Mouse (Mus musculus) kidney, adult 2 months (tissue): ENCODE measurements at regions not wholly inside any gene's neighbourhood (a gene's known extent, or its start where the extent isn't known, plus 50 kb on each side); places are given as distances from the start of the nearest gene placed in this dataset.

Source experiments
- DNase-seq: peaks from one replicate; pipeline ENCODE4 v3.0.0; 2021
- H3K27ac ChIP-seq: fragments of 200-500 bp; 2 replicates; pipeline ENCODE4 v1.5.1; 2012; ENCODE audit warnings: low read depth, low read length, control low read depth, inconsistent platforms; ENCODE audit not compliant: insufficient read depth
- H3K27me3 ChIP-seq: fragments of 200-500 bp; replicated peaks from 2 replicates; pipeline ENCODE4 v1.6.1; 2012; ENCODE audit warnings: mild to moderate bottlenecking, moderate library complexity, low read length, inconsistent platforms; ENCODE audit not compliant: control insufficient read depth, insufficient read depth
- H3K36me3 ChIP-seq: fragments of 200-500 bp; 2 replicates; pipeline ENCODE4 v1.6.1; 2012; ENCODE audit warnings: mild to moderate bottlenecking, moderate library complexity, low read length, inconsistent platforms; ENCODE audit not compliant: control insufficient read depth, insufficient read depth
- H3K4me1 ChIP-seq: fragments of 200-500 bp; 2 replicates; pipeline ENCODE4 v1.6.1; 2011; ENCODE audit warnings: low read length; ENCODE audit not compliant: control insufficient read depth, insufficient read depth
- H3K4me3 ChIP-seq: fragments of 200-500 bp; 2 replicates; pipeline ENCODE4 v1.5.1; 2011; ENCODE audit warnings: mild to moderate bottlenecking, low read depth, low read length, control low read depth; ENCODE audit not compliant: insufficient read depth
- CTCF ChIP-seq: fragments of 200-500 bp; conservative IDR thresholded peaks from 2 replicates; pipeline ENCODE4 v1.5.1; 2011; ENCODE audit warnings: low read depth, mild to moderate bottlenecking, control low read depth, low read length, moderate library complexity, mixed read lengths; ENCODE audit not compliant: insufficient read depth, insufficient read length
- POLR2A ChIP-seq: fragments of 200-500 bp; IDR thresholded peaks from one replicate; pipeline ENCODE4 v1.6.1; 2011; ENCODE audit warnings: low read depth, low read length, control low read depth
- WGBS: fragments of 180-500 bp; shearing (Covaris S2); methylation state at CpG from one replicate; pipeline ENCODE4 v1.1.7; 2018; 5-methylcytosine and 5-hydroxymethylcytosine counted together

DNA sequence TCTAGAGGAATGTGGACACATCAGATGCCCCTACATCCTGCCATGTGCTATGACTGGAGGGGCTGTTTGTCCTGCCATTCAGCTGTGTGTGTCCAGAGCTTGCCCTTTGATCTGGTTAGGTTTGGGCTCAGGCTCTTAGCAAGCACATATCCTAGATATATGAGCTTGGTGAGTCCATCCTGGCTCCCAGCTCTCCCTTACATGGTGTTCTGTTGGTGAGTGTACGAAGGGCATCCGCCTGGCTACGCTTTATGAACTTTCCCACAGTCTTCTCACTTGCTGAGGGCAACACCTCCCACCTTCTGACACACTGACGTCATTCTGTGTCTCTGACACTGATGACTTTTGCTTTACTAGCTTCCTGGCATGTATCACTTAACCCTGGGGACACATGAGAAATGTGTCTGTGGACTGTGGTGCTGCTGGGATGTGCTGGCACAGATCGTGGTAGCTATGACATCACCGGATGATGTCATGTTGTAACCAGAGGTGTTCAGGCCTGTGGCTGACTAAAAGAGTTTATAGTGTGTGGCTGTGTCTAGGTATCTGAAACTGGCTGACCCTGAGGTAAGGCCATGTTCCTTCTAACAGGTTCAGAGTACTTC is 149.4 kb downstream of the Kif26a start:
- Histone ChIP-seq H3K4me1 (no peaks in the 10 kb centered on the region), H3K27me3 (no peaks in the 10 kb centered on the region), H3K36me3 (no peaks in the 10 kb centered on the region), H3K4me3 (no peak overlapping the region), H3K27ac (no peak overlapping the region)
- WGBS, result 68% methylated on average over 6 of the region's 6 CpGs
- TF ChIP-seq CTCF (no peak), POLR2A (no peak)
- DNase-seq, result no peak

DNA sequence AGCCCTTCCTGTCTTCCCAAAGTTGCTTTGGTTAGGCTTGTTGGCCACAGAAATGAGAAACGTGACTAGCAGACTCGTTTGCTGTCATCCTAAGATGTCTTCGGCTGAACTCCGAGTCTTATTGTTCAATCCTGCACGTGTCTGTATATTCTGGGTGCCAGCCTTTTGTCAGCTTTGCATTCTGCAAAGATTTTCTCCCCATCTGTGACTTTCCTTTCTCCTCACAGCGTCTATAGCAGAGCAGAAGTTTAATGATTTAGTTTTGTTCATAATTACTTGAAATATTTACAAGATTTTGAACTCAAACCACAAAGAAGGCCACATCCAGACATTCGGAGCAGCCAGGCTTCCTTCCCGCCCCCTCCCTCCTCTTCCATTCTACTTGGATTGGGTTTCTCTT is 152.5 kb downstream of the Kif26a start:
- no peak for DNase-seq
- no peaks in the 10 kb centered on the region for H3K27me3 ChIP-seq
- no peak overlapping the region for H3K4me3 ChIP-seq
- no peaks in the 10 kb centered on the region for H3K36me3 ChIP-seq
- no peaks in the 10 kb centered on the region for H3K4me1 ChIP-seq
- no peak overlapping the region for H3K27ac ChIP-seq
- TF ChIP-seq CTCF, result no peak
- no peak for TF ChIP-seq POLR2A
- 92% methylated on average over 8 of the region's 8 CpGs for WGBS

DNA sequence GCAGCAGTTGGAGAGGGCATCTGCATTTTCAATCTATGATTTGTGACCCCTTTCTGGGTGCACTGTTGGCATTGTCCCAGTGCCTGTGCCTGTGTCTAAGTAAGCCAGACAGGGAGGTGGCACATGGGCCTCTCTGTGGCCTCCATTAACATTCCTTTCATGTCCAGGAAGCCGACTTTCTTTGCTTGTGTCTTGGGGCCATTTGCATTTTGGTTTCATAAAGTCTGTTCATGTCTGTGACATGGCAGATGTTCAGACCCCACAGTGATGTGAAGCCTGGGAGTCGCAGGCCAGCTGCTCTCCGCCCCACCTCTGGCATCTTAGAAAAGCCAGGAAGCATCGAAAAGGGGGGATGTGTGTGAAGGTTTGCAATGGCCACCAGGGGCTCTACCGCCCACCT is 153.1 kb downstream of the Kif26a start:
- DNase-seq, result no peak
- Histone ChIP-seq H3K27ac (no peak overlapping the region), H3K27me3 (no peaks in the 10 kb centered on the region), H3K4me3 (no peak overlapping the region), H3K4me1 (no peaks in the 10 kb centered on the region), H3K36me3 (no peaks in the 10 kb centered on the region)
- TF ChIP-seq POLR2A, result no peak
- 78% methylated on average over 5 of the region's 5 CpGs for WGBS

DNA sequence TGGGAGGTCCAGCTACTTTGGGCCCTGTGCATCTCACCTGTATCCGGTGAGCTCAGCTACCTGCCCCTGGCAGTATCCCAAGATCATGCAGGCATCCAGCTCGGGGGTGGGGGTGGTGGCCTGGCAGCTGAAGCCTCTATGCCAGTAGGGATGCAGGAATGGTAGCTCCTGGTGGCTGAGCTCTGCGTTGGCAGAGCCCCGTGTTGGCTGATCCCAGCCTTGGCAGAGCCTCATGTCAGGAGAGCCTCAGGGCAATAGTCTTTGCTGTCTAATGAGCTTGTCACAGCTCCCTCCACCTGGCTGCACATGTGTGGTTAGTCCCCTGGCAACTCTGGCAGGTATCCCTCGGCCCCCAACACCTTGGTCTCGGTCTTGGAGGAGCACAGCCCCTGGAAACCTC is 153.6 kb downstream of the Kif26a start:
- TF ChIP-seq CTCF (no peak), POLR2A (no peak)
- no peak overlapping the region for H3K4me3 ChIP-seq
- DNase-seq, result peak; percentile 27
- 66% methylated on average over 6 of the region's 6 CpGs for WGBS
- no peaks in the 10 kb centered on the region for H3K36me3 ChIP-seq
- no peak overlapping the region for H3K27ac ChIP-seq
- H3K4me1 ChIP-seq, result no peaks in the 10 kb centered on the region
- no peaks in the 10 kb centered on the region for H3K27me3 ChIP-seq

DNA sequence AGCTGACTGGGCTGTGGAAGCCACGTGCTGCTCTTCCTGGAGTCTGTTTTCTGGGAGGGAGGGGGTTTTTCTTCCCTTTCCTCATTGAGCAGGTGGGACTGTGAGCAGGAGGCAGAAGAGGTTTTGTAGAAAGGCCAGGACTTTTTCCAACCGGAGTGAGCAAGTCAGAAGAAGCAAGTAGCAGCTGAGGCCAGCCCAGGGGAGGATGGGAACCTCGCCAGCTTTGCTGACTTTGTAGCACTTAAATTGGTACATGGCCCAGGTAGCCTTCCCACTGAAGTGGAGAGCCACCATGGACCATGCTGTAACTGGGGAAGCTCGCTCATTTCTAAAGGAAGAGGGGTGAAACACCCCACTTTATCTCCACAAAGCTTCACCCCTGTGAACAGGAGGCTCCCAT is 154.1 kb downstream of the Kif26a start:
- DNase-seq, result peak; percentile 57
- Histone ChIP-seq H3K27me3 (no peaks in the 10 kb centered on the region), H3K4me1 (no peaks in the 10 kb centered on the region), H3K36me3 (no peaks in the 10 kb centered on the region), H3K27ac (no peak overlapping the region), H3K4me3 (no peak overlapping the region)
- TF ChIP-seq CTCF (no peak), POLR2A (no peak)
- 61% methylated on average over 4 of the region's 4 CpGs for WGBS

DNA sequence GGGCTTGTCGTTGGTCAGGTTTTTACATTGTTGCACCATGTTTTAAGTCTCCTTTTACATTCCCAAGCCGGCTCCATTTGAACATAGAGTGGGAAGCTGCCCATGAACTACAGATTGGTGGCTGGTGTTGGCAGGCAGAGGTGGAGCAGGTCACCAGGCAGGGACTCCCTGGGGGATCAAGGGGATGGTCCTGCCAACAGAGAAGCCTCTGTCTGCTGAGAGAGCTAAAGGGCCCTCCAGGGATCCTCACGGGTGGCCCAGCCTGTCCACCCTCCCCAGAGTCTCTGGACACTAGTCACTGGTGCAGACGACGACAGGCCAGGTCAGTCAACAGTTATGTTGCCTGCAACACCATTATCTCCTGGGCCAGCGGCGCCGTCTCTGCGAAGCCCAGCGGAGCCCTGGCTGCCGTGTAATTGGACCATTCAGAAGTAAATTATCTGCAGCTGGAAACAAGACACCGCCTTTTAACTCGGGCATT is 155.4 kb downstream of the Kif26a start:
- H3K27me3 ChIP-seq, result no peaks in the 10 kb centered on the region
- H3K36me3 ChIP-seq, result no peaks in the 10 kb centered on the region
- WGBS, result 48% methylated on average over 13 of the region's 13 CpGs
- H3K4me1 ChIP-seq, result no peaks in the 10 kb centered on the region
- DNase-seq, result no peak
- H3K27ac ChIP-seq, result no peak overlapping the region
- TF ChIP-seq CTCF, result no peak
- TF ChIP-seq POLR2A, result no peak
- no peak overlapping the region for H3K4me3 ChIP-seq

DNA sequence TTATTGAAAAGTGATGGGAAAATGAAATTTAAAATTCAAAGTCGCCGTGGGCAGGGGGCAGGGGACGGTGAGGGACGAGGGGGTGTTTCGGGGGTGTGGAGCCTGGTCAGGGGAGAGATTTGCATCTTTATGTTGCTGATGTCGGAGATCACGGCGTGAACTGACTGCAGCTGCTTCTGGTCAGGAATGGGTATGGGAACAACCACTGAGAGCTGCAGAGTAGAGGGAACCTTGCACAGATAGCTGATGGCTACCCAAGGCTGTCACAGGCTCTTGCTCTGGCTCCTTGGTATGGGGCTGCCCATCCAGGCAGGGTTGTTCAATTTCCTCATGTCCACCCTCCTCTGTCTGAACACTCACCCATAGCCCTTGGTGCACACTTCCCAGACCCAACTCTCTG is 155.9 kb downstream of the Kif26a start:
- H3K27ac ChIP-seq, result no peak overlapping the region
- H3K4me3 ChIP-seq, result no peak overlapping the region
- WGBS, result 42% methylated on average over 8 of the region's 8 CpGs
- H3K36me3 ChIP-seq, result no peaks in the 10 kb centered on the region
- H3K4me1 ChIP-seq, result no peaks in the 10 kb centered on the region
- H3K27me3 ChIP-seq, result no peaks in the 10 kb centered on the region
- DNase-seq, result no peak
- no peak for TF ChIP-seq POLR2A
- TF ChIP-seq CTCF, result no peak

DNA sequence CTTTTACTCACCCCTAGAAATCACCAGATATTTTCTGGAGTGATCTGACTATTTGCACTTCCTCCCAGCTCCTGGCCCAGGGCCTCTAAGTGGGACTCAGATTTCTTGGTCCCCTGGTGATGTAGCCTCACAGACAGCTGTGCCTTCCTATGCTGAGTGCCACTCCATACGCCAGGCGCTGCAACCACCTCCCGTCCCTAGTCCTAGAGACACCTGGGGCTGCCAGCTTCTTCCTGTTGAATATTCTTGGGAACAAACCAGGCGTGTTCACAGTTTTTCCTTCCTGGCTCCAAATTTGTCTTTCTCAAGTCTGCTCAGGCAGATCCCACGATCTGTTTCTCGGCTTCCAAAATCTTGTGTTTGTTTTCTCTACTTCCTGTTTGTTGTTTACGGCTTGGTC is 160.2 kb downstream of the Kif26a start:
- no peak for DNase-seq
- H3K27me3 ChIP-seq, result no peaks in the 10 kb centered on the region
- 77% methylated on average over 7 of the region's 7 CpGs for WGBS
- H3K4me3 ChIP-seq, result no peak overlapping the region
- no peaks in the 10 kb centered on the region for H3K36me3 ChIP-seq
- no peak overlapping the region for H3K27ac ChIP-seq
- no peak for TF ChIP-seq CTCF
- TF ChIP-seq POLR2A, result no peak
- H3K4me1 ChIP-seq, result peaks cover 3% of the 10 kb centered on the region; the same call in 1 of the 2 replicates
